Mouse (Mus musculus) megakaryocyte, embryonic 14.5 days (primary cell): ENCODE data around the gene Slc2a5.

Source experiments
- FLI1 ChIP-seq: IDR thresholded peaks from 2 replicates; pipeline ENCODE4 v1.6.1; 2012; ENCODE audit warnings: low read length, inconsistent platforms, mixed read lengths
- GATA1 ChIP-seq: IDR thresholded peaks from 3 replicates; pipeline ENCODE4 v1.6.1; 2012; ENCODE audit warnings: mixed read lengths, low read length, inconsistent platforms, borderline replicate concordance

GRCm38 (mm10) chr4:150112867-150113266, 6.2 kb upstream of the Slc2a5 start:
- no peak for TF ChIP-seq GATA1
- no peak for TF ChIP-seq FLI1
